Mouse (Mus musculus): ENCODE data around the gene Fam155a. TPM values are rescaled to one million over a fixed set of nuclear protein-coding genes. Genes with fewer than 3 reads are reported as not detected.

Gene Fam155a
- polyA plus RNA-seq, 1 experiment from 2014 or later = 1.3 TPM

GRCm38 (mm10) chr8:9470114-9470513 lies 300.8 kb downstream of the Fam155a start:
- no peak for ATAC-seq
- no peak overlapping the region for H3K4me2 ChIP-seq (ENCODE audit: low read depth, low read length)
- 69% methylated on average over 3 of the region's 3 CpGs for WGBS
- no peaks in the 10 kb centered on the region for H3K27me3 ChIP-seq (replicated peaks; ENCODE audit: control insufficient read depth, insufficient read depth, low read length)
- no peak overlapping the region for H3K27ac ChIP-seq (ENCODE audit: low read length)
- H3K4me3 ChIP-seq (ENCODE audit: low read length) = no peak overlapping the region
- H3K9ac ChIP-seq (ENCODE audit: low read depth, low read length) = no peak overlapping the region
- no peaks in the 10 kb centered on the region for H3K36me3 ChIP-seq (ENCODE audit: control insufficient read depth, insufficient read depth, low read length)
- H3K4me1 ChIP-seq (ENCODE audit: control insufficient read depth, insufficient read depth, low read length) = no peaks in the 10 kb centered on the region
- no peaks in the 10 kb centered on the region for H3K9me3 ChIP-seq (ENCODE audit: control insufficient read depth, low read length)

DNA sequence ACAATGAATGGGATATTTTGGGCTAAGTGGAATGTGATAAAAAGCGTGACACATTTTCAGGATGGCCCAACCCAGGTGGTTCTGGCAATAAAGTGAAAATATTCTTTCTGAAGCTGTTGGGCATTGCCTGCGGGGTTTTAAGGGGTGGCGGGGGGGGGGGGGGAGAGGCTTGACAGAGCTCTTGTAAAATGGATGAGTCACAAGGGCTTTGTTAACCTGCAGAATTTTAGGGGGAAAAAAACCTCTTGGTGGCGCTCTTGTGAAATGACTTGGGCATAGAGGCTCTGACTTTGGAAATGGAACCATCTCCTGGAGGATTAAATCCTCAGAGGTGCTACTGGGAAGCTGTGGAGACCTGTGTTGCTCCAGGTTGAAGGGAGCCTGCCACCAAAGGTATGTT lies 309.9 kb downstream of the Fam155a start:
- ATAC-seq = no peak
- Histone ChIP-seq H3K9me3 (ENCODE audit: control insufficient read depth, low read length) (no peaks in the 10 kb centered on the region), H3K27ac (ENCODE audit: low read length) (no peak overlapping the region), H3K4me3 (ENCODE audit: low read length) (no peak overlapping the region), H3K4me2 (ENCODE audit: low read depth, low read length) (no peak overlapping the region), H3K9ac (ENCODE audit: low read depth, low read length) (no peak overlapping the region), H3K4me1 (ENCODE audit: control insufficient read depth, insufficient read depth, low read length) (no peaks in the 10 kb centered on the region), H3K27me3 (replicated peaks; ENCODE audit: control insufficient read depth, insufficient read depth, low read length) (no peaks in the 10 kb centered on the region), H3K36me3 (ENCODE audit: control insufficient read depth, insufficient read depth, low read length) (no peaks in the 10 kb centered on the region)
- 67% methylated on average over 4 of the region's 4 CpGs for WGBS

DNA sequence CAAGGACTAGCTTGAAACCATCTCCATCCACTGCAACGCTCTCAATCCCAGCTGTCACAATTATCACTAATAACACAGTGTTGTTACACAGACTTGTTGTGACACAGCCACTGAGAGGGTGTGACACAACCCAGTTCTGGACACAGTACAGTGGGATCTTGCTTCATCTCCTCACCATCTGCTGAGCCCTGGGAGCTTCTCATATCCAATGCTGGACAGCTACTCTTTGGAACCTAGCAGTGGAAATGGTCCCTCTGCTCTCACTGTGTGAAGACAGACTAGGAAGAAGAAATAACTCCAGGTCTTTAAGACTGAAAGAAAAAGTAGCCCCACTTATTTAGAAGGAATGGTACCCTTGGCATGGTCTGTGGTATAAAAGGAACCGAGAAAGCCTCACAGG lies 310.3 kb downstream of the Fam155a start:
- Histone ChIP-seq H3K9ac (ENCODE audit: low read depth, low read length) (no peak overlapping the region), H3K4me3 (ENCODE audit: low read length) (no peak overlapping the region), H3K4me1 (ENCODE audit: control insufficient read depth, insufficient read depth, low read length) (no peaks in the 10 kb centered on the region), H3K4me2 (ENCODE audit: low read depth, low read length) (no peak overlapping the region), H3K36me3 (ENCODE audit: control insufficient read depth, insufficient read depth, low read length) (no peaks in the 10 kb centered on the region), H3K9me3 (ENCODE audit: control insufficient read depth, low read length) (no peaks in the 10 kb centered on the region), H3K27ac (ENCODE audit: low read length) (no peak overlapping the region), H3K27me3 (replicated peaks; ENCODE audit: control insufficient read depth, insufficient read depth, low read length) (no peaks in the 10 kb centered on the region)
- 84% methylated on average over 2 of the region's 2 CpGs for WGBS
- ATAC-seq = no peak

DNA sequence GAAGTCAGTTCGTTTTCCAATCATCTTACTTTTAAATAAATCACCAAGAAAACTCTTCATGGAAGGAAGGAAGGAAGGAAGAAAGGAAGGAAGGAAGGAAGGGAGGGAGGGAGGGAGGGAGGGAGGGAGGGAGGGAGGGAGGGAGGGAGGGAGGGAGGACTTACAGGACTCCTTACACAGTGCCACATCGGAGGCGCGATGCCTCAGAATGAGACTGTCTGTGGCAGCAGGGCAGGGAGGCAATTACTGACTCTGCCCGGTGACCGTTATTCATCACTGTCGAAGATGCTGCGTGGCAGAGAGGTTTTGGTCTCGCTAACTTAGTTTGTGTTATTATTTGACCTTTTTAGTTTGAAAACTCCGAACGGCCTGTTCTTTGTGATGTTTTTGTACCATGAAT lies 312.3 kb downstream of the Fam155a start:
- no peaks in the 10 kb centered on the region for H3K36me3 ChIP-seq (ENCODE audit: control insufficient read depth, insufficient read depth, low read length)
- no peak overlapping the region for H3K27ac ChIP-seq (ENCODE audit: low read length)
- ATAC-seq = no peak
- H3K4me1 ChIP-seq (ENCODE audit: control insufficient read depth, insufficient read depth, low read length) = no peaks in the 10 kb centered on the region
- no peaks in the 10 kb centered on the region for H3K9me3 ChIP-seq (ENCODE audit: control insufficient read depth, low read length)
- no peaks in the 10 kb centered on the region for H3K27me3 ChIP-seq (replicated peaks; ENCODE audit: control insufficient read depth, insufficient read depth, low read length)
- no peak overlapping the region for H3K4me2 ChIP-seq (ENCODE audit: low read depth, low read length)
- WGBS = 42% methylated on average over 11 of the region's 11 CpGs
- no peak overlapping the region for H3K9ac ChIP-seq (ENCODE audit: low read depth, low read length)
- H3K4me3 ChIP-seq (ENCODE audit: low read length) = no peak overlapping the region

- Histone ChIP-seq H3K4me1 (ENCODE audit: control insufficient read depth, insufficient read depth, low read length) (no peaks in the 10 kb centered on the region), H3K4me2 (ENCODE audit: low read depth, low read length) (no peak overlapping the region)
- 70% methylated on average over 4 of the region's 4 CpGs for WGBS
Measured at GRCm38 (mm10) chr8:9455138-9455537, 315.8 kb downstream of the Fam155a start.

DNA sequence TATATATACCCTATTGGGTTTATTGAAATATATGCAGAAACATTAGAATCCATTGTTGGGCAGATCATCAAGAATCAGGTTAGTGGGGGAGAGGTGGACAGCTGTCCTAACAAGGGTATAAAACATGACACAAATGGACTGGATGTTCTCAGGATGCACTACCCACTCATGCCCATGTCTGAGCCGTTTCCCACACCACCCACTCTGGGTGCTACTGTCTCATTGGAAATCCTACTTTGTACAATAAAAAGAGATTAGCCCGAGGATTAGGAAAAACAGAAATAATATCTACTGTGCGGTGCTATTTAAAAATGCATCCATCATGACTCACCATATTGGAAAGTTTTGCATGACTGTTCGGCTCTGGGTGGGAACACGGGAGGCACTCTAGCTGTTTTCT lies 317.2 kb downstream of the Fam155a start:
- Histone ChIP-seq H3K27ac (ENCODE audit: low read length) (no peak overlapping the region), H3K36me3 (ENCODE audit: control insufficient read depth, insufficient read depth, low read length) (no peaks in the 10 kb centered on the region), H3K4me3 (ENCODE audit: low read length) (no peak overlapping the region), H3K27me3 (replicated peaks; ENCODE audit: control insufficient read depth, insufficient read depth, low read length) (no peaks in the 10 kb centered on the region), H3K9me3 (ENCODE audit: control insufficient read depth, low read length) (no peaks in the 10 kb centered on the region), H3K9ac (ENCODE audit: low read depth, low read length) (no peak overlapping the region), H3K4me2 (ENCODE audit: low read depth, low read length) (no peak overlapping the region), H3K4me1 (ENCODE audit: control insufficient read depth, insufficient read depth, low read length) (no peaks in the 10 kb centered on the region)
- WGBS = 88% methylated on average over 5 of the region's 5 CpGs
- ATAC-seq = no peak

More at GRCm38 (mm10) chr8:9455138-9455537, 315.8 kb downstream of the Fam155a start:
- Histone ChIP-seq H3K27ac (ENCODE audit: low read length) (no peak overlapping the region), H3K27me3 (replicated peaks; ENCODE audit: control insufficient read depth, insufficient read depth, low read length) (no peaks in the 10 kb centered on the region), H3K9me3 (ENCODE audit: control insufficient read depth, low read length) (no peaks in the 10 kb centered on the region), H3K9ac (ENCODE audit: low read depth, low read length) (no peak overlapping the region), H3K36me3 (ENCODE audit: control insufficient read depth, insufficient read depth, low read length) (no peaks in the 10 kb centered on the region), H3K4me3 (ENCODE audit: low read length) (no peak overlapping the region)
- ATAC-seq = no peak

DNA sequence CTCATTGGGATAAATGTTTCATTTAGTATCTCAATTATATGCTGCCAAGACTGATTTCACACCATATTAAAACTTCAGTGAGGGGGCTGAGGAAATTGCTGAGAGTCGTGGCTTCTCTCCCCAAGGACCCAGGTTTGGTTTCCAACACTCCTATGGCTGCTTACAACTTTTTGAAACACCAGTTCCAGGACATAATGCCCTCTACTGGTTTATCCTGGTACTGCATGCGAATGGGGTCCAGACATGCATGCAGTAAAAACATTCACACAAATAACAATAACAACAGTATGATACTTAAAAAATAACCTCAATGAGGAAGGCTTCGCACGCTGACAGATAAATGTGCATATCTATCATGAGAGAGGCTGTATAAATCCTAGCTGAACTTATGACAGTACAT lies 319.4 kb downstream of the Fam155a start:
- no peak for ATAC-seq
- Histone ChIP-seq H3K4me1 (ENCODE audit: control insufficient read depth, insufficient read depth, low read length) (no peaks in the 10 kb centered on the region), H3K4me3 (ENCODE audit: low read length) (no peak overlapping the region), H3K9ac (ENCODE audit: low read depth, low read length) (no peak overlapping the region), H3K27ac (ENCODE audit: low read length) (no peak overlapping the region), H3K9me3 (ENCODE audit: control insufficient read depth, low read length) (no peaks in the 10 kb centered on the region), H3K4me2 (ENCODE audit: low read depth, low read length) (no peak overlapping the region), H3K27me3 (replicated peaks; ENCODE audit: control insufficient read depth, insufficient read depth, low read length) (no peaks in the 10 kb centered on the region), H3K36me3 (ENCODE audit: control insufficient read depth, insufficient read depth, low read length) (no peaks in the 10 kb centered on the region)
- WGBS = 68% methylated on average over 4 of the region's 4 CpGs

GRCm38 (mm10) chr8:9448613-9449012 lies 322.3 kb downstream of the Fam155a start:
- H3K36me3 ChIP-seq (ENCODE audit: control insufficient read depth, insufficient read depth, low read length) = no peaks in the 10 kb centered on the region
- ATAC-seq = no peak

GRCm38 (mm10) chr8:9437822-9438221 lies 333.1 kb downstream of the Fam155a start:
- no peaks in the 10 kb centered on the region for H3K9me3 ChIP-seq (ENCODE audit: control insufficient read depth, low read length)
- WGBS = 79% methylated on average over 4 of the region's 4 CpGs
- ATAC-seq = no peak
- H3K27me3 ChIP-seq (replicated peaks; ENCODE audit: control insufficient read depth, insufficient read depth, low read length) = no peaks in the 10 kb centered on the region
- no peaks in the 10 kb centered on the region for H3K4me1 ChIP-seq (ENCODE audit: control insufficient read depth, insufficient read depth, low read length)
- no peaks in the 10 kb centered on the region for H3K36me3 ChIP-seq (ENCODE audit: control insufficient read depth, insufficient read depth, low read length)
- H3K9ac ChIP-seq (ENCODE audit: low read depth, low read length) = no peak overlapping the region
- H3K4me2 ChIP-seq (ENCODE audit: low read depth, low read length) = no peak overlapping the region
- no peak overlapping the region for H3K4me3 ChIP-seq (ENCODE audit: low read length)
- no peak overlapping the region for H3K27ac ChIP-seq (ENCODE audit: low read length)

More at GRCm38 (mm10) chr8:9448613-9449012, 322.3 kb downstream of the Fam155a start:
- H3K4me2 ChIP-seq (ENCODE audit: low read depth, low read length) = no peak overlapping the region
- H3K4me3 ChIP-seq (ENCODE audit: low read length) = no peak overlapping the region
- H3K27ac ChIP-seq (ENCODE audit: low read length) = no peak overlapping the region
- H3K9ac ChIP-seq (ENCODE audit: low read depth, low read length) = no peak overlapping the region
- no peaks in the 10 kb centered on the region for H3K27me3 ChIP-seq (replicated peaks; ENCODE audit: control insufficient read depth, insufficient read depth, low read length)
- no peaks in the 10 kb centered on the region for H3K9me3 ChIP-seq (ENCODE audit: control insufficient read depth, low read length)
- no peaks in the 10 kb centered on the region for H3K4me1 ChIP-seq (ENCODE audit: control insufficient read depth, insufficient read depth, low read length)
- 46% methylated on average over 7 of the region's 7 CpGs for WGBS

DNA sequence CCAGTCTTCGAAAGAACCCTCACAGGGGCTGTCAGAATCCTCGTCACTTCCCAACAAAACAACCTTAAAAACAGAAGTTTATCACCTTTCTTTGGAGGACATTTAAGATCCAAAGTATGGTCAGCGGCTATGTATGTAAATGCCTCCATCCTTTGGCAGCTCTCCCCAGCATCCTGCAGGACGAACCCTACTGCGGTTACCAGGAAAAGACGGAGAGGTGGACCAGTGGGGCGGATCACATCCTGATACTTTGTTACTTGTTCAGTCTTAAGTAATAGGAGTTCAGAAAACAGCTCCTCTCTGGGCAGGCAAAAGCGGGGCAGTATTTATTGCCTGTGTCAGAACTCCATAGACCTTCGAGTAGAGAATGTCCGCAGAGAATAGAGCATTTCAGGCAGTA lies 335.5 kb downstream of the Fam155a start:
- 47% methylated on average over 10 of the region's 10 CpGs for WGBS
- H3K4me1 ChIP-seq (ENCODE audit: control insufficient read depth, insufficient read depth, low read length) = no peaks in the 10 kb centered on the region
- no peak overlapping the region for H3K4me3 ChIP-seq (ENCODE audit: low read length)
- H3K9me3 ChIP-seq (ENCODE audit: control insufficient read depth, low read length) = no peaks in the 10 kb centered on the region
- no peak overlapping the region for H3K27ac ChIP-seq (ENCODE audit: low read length)
- H3K4me2 ChIP-seq (ENCODE audit: low read depth, low read length) = no peak overlapping the region
- no peaks in the 10 kb centered on the region for H3K27me3 ChIP-seq (replicated peaks; ENCODE audit: control insufficient read depth, insufficient read depth, low read length)
- no peak overlapping the region for H3K9ac ChIP-seq (ENCODE audit: low read depth, low read length)
- no peak for ATAC-seq
- H3K36me3 ChIP-seq (ENCODE audit: control insufficient read depth, insufficient read depth, low read length) = no peaks in the 10 kb centered on the region

All from intestine, embryonic 16.5 days (tissue).